Mouse (Mus musculus) layer of hippocampus, adult 11-12 months (tissue): ENCODE results near the gene Mboat7.

Experiments used
- DNase-seq: peaks from one replicate; pipeline ENCODE4 v3.0.0; 2022; ENCODE audit warnings: low spot score

The Mboat7 gene

DNA sequence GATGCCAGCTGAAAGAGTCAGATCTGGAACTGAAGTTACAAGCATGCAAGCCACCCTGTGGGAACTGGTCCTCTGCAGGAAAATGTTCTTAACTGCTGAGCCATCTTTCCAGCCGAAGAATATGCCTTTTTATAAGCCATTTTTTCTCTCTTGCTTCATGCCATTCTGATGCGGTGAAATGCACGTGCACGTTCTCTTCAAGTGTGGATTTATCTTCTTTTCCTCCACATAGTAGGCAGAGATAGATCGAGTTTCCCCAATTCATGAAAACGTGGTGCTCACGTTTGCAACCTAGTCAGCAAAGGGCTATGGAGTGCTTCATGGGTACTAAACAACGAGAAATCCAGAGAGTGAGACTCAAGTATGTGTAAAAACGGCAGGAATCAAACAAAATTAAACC lies 49.5 kb downstream of the Mboat7 start:
- DNase-seq, result no peak

DNA sequence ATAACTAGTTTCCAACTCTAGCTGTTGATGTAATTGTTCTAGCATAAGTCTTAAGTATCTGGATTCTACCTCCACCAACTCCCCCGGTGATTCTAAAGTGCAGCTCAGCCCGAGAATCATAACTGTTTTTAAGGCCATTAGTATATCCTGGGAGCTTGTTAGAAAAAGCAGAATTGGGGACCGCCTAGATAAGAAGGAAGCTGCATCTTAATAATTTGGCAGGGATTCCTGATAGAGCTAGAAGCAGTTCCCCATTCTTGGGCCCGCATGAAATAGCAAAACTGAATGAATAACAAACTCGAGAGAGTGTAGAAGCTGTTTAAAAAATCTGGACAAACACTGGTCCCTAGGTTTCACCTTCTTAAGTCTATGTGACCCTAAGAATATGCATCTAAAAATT lies 49.9 kb downstream of the Mboat7 start:
- no peak for DNase-seq

GRCm38 (mm10) chr7:3630478-3630815 lies 62.9 kb downstream of the Mboat7 start:
- DNase-seq, result no peak

GRCm38 (mm10) chr7:3629543-3630477 lies 63.5 kb downstream of the Mboat7 start, which contains the start of the genes Tfpt and Prpf31:
Gene Tfpt (minus strand): TSS chr7:3629929.
Gene Prpf31 (plus strand): TSS chr7:3629985.
- DNase-seq, result peak; percentile 94

DNA sequence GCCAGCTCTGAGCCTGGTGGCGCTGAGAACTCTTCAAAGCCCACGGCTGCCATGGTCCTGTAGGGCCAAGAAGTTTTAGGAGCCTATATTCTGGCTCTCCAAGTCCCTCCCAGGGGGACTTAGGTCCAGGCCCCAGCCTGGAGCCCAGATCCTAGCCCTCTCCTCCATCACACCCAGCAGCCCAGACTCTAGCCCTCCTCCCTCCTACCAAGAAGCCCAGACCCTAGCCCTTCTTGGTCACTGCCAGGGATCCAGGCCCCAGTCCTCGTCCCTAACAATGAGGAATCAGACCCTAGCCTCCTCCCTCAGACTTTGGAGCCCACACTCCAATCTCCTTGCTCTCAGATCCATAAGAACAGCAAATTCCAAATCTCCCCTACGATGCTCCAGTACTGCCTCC lies 64.3 kb downstream of the Mboat7 start:
- no peak for DNase-seq
